Mouse (Mus musculus) yolk sac, embryonic 10.5 days (tissue): Measurements from ENCODE around the gene Gm21887.
"Not testable (repeated sequence)": the region's sequence is repeated elsewhere in the genome, so short reads cannot be mapped to it uniquely, and the experiment has no call there.

Source experiments
- DNase-seq: peaks from one replicate; pipeline ENCODE4 v3.0.0-alpha.2; 2017; ENCODE audit warnings: low spot score

Gm21887 gene

GRCm38 (mm10) chrX:169983401-169984165 lies 25.9 kb upstream of the Gm21887 start:
- not testable (repeated sequence) for DNase-seq

- not testable (repeated sequence) for DNase-seq
These were observed 25.1 kb upstream of the Gm21887 start for GRCm38 (mm10) chrX:169984331-169984730.

GRCm38 (mm10) chrX:169984853-169985252 lies 24.6 kb upstream of the Gm21887 start:
- DNase-seq = not testable (repeated sequence)

GRCm38 (mm10) chrX:169985796-169986195 lies 23.7 kb upstream of the Gm21887 start:
- peak; percentile 15 for DNase-seq

- peak; percentile 68 for DNase-seq
These were observed 22.7 kb upstream of the Gm21887 start for GRCm38 (mm10) chrX:169986519-169987367.

- DNase-seq = peak; percentile 15
These were observed 22.1 kb upstream of the Gm21887 start for GRCm38 (mm10) chrX:169987368-169987837.

- DNase-seq = peak; percentile 2
These were observed 20.8 kb upstream of the Gm21887 start for GRCm38 (mm10) chrX:169988571-169989218.

GRCm38 (mm10) chrX:169989219-169989595 lies 20.3 kb upstream of the Gm21887 start:
- DNase-seq = peak; percentile 42

GRCm38 (mm10) chrX:169989691-169990631 lies 19.5 kb upstream of the Gm21887 start:
- peak; percentile 30 for DNase-seq

- not testable (repeated sequence) for DNase-seq
These were observed 18.2 kb upstream of the Gm21887 start for GRCm38 (mm10) chrX:169991128-169991873.

GRCm38 (mm10) chrX:169992086-169992930 lies 17.2 kb upstream of the Gm21887 start:
- DNase-seq = not testable (repeated sequence)

GRCm38 (mm10) chrX:169992951-169993547 lies 16.4 kb upstream of the Gm21887 start:
- not testable (repeated sequence) for DNase-seq

- not testable (repeated sequence) for DNase-seq
These were observed 15.2 kb upstream of the Gm21887 start for GRCm38 (mm10) chrX:169994011-169994865.

- peak; percentile 24 for DNase-seq
These were observed 14.4 kb upstream of the Gm21887 start for GRCm38 (mm10) chrX:169994866-169995711.

GRCm38 (mm10) chrX:169995909-169996521 lies 13.4 kb upstream of the Gm21887 start:
- DNase-seq = peak; percentile 0

- DNase-seq = not testable (repeated sequence)
These were observed 12.5 kb upstream of the Gm21887 start for GRCm38 (mm10) chrX:169996926-169997325.

- not testable (repeated sequence) for DNase-seq
These were observed 12.0 kb upstream of the Gm21887 start for GRCm38 (mm10) chrX:169997456-169997853.
